Mouse (Mus musculus): Measurements from ENCODE around the gene Dpm3.
A peak's percentile ranks its signal among the peaks of the same experiment; 100 is the strongest.

Gene Dpm3

GRCm38 (mm10) chr3:89232614-89233013, 26.5 kb upstream of the Dpm3 start:
- no peak for DNase-seq

- no peak for DNase-seq
These were observed 25.5 kb upstream of the Dpm3 start for GRCm38 (mm10) chr3:89233562-89234110.

- no peak for DNase-seq
These were observed 22.6 kb upstream of the Dpm3 start for GRCm38 (mm10) chr3:89236516-89236915.

GRCm38 (mm10) chr3:89237682-89238081, 21.5 kb upstream of the Dpm3 start:
- DNase-seq, result no peak

- no peak for DNase-seq
These were observed 20.7 kb upstream of the Dpm3 start for GRCm38 (mm10) chr3:89238494-89238893.

- DNase-seq, result peak; percentile 23
These were observed 16.7 kb upstream of the Dpm3 start for GRCm38 (mm10) chr3:89242331-89242895.

GRCm38 (mm10) chr3:89243609-89244008, 15.5 kb upstream of the Dpm3 start:
- DNase-seq, result peak; percentile 84

GRCm38 (mm10) chr3:89244158-89244981, 14.8 kb upstream of the Dpm3 start:
- peak; percentile 41 for DNase-seq

GRCm38 (mm10) chr3:89244982-89245687, 14.0 kb upstream of the Dpm3 start:
- peak; percentile 67 for DNase-seq

GRCm38 (mm10) chr3:89245688-89246171, 13.4 kb upstream of the Dpm3 start, which contains the start of gene Krtcap2:
TSS of gene Krtcap2 (plus strand) at chr3:89245966.
- peak; percentile 31 for DNase-seq

- DNase-seq, result peak; percentile 88
These were observed 12.7 kb upstream of the Dpm3 start, which contains the start of gene Trim46 for GRCm38 (mm10) chr3:89246261-89247100. TSS of gene Trim46 (minus strand) at chr3:89246309.

GRCm38 (mm10) chr3:89247466-89247865, 11.7 kb upstream of the Dpm3 start:
- DNase-seq, result no peak

- DNase-seq, result peak; percentile 70
These were observed 8.6 kb upstream of the Dpm3 start for GRCm38 (mm10) chr3:89250435-89251040.

GRCm38 (mm10) chr3:89251365-89251895, 7.7 kb upstream of the Dpm3 start:
- peak; percentile 80 for DNase-seq

- DNase-seq, result no peak
These were observed 4.2 kb upstream of the Dpm3 start for GRCm38 (mm10) chr3:89254994-89255393.

- no peak for DNase-seq
These were observed 3.0 kb upstream of the Dpm3 start for GRCm38 (mm10) chr3:89256177-89256576.

GRCm38 (mm10) chr3:89260211-89260610, 1.1 kb downstream of the Dpm3 start:
- no peak for DNase-seq

GRCm38 (mm10) chr3:89262417-89262816, 3.3 kb downstream of the Dpm3 start:
- no peak for DNase-seq

- peak; percentile 81 for DNase-seq
These were observed 7.3 kb downstream of the Dpm3 start for GRCm38 (mm10) chr3:89266439-89266893.

GRCm38 (mm10) chr3:89268916-89269315, 9.8 kb downstream of the Dpm3 start:
- DNase-seq, result no peak

GRCm38 (mm10) chr3:89270051-89270755, 11.0 kb downstream of the Dpm3 start, which contains the start of gene Slc50a1:
TSS of gene Slc50a1 (minus strand) at chr3:89270570.
- peak; percentile 86 for DNase-seq

Measured in thymus, postnatal 25 days (tissue).